Mouse (Mus musculus): ENCODE measurements around the gene Cd209g. TPM values are rescaled to one million over a fixed set of nuclear protein-coding genes. Genes with fewer than 3 reads are reported as not detected.

Gene Cd209g
- polyA plus RNA-seq, 1 experiment from 2014 or later, result not detected

GRCm38 (mm10) chr8:4147272-4147671, 13.4 kb downstream of the Cd209g start:
- H3K27ac ChIP-seq, result no peak overlapping the region
- no peaks in the 10 kb centered on the region for H3K27me3 ChIP-seq (ENCODE audit: insufficient read depth, low read length)
- no peak for TF ChIP-seq CTCF (IDR thresholded peaks at IDR 0.05; ENCODE audit: low read depth)
- no peak overlapping the region for H3K4me2 ChIP-seq (ENCODE audit: low read length)
- DNase-seq (ENCODE audit: low spot score), result no peak
- no peak for ATAC-seq (replicated peaks; ENCODE audit: low FRiP score, low read depth)
- WGBS, result 31% methylated on average over 1 of the region's 1 CpGs
- no peak overlapping the region for H3K4me3 ChIP-seq (replicated peaks; ENCODE audit: low read depth, low read length)
- no peak overlapping the region for H3K9ac ChIP-seq (ENCODE audit: low read depth, low read length)
- H3K4me1 ChIP-seq (replicated peaks; ENCODE audit: insufficient read depth, low read length), result no peaks in the 10 kb centered on the region
- no peaks in the 10 kb centered on the region for H3K9me3 ChIP-seq (replicated peaks; ENCODE audit: low read length)
- H3K36me3 ChIP-seq (ENCODE audit: insufficient read depth, low read length), result no peaks in the 10 kb centered on the region

GRCm38 (mm10) chr8:4154878-4155277, 21.0 kb downstream of the Cd209g start:
- Histone ChIP-seq H3K9ac (ENCODE audit: low read depth, low read length) (no peak overlapping the region), H3K27me3 (ENCODE audit: insufficient read depth, low read length) (no peaks in the 10 kb centered on the region), H3K4me2 (ENCODE audit: low read length) (no peak overlapping the region), H3K9me3 (replicated peaks; ENCODE audit: low read length) (no peaks in the 10 kb centered on the region), H3K27ac (no peak overlapping the region), H3K4me1 (replicated peaks; ENCODE audit: insufficient read depth, low read length) (no peaks in the 10 kb centered on the region), H3K4me3 (replicated peaks; ENCODE audit: low read depth, low read length) (no peak overlapping the region), H3K36me3 (ENCODE audit: insufficient read depth, low read length) (no peaks in the 10 kb centered on the region)
- TF ChIP-seq CTCF (IDR thresholded peaks at IDR 0.05; ENCODE audit: low read depth), result no peak
- DNase-seq (ENCODE audit: low spot score), result no peak
- ATAC-seq (replicated peaks; ENCODE audit: low FRiP score, low read depth), result no peak

DNA sequence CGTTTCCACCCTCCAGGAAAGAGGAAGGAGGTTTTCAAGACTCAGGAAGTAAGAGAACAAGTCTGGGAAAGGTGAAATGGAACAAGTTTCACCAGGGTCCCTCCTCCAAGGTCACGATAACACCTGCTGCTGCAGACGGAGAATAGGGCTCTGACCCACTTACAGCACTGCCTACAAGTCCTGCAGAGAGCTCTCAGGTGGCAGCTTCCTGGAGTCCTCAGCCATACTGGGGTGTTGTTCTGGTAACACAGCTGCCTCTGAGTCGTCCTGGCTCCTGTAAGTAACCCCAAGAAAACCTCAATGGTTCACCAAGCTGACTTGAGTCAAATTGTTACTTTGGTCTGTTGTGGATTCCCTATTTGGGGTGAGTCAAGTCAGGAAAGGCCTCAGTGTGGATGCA, 28.9 kb downstream of the Cd209g start:
- TF ChIP-seq CTCF (IDR thresholded peaks at IDR 0.05; ENCODE audit: low read depth), result no peak
- ATAC-seq (replicated peaks; ENCODE audit: low FRiP score, low read depth) (no peak), DNase-seq (ENCODE audit: low spot score) (no peak)
- no peak overlapping the region for H3K4me2 ChIP-seq (ENCODE audit: low read length)
- no peaks in the 10 kb centered on the region for H3K9me3 ChIP-seq (replicated peaks; ENCODE audit: low read length)
- WGBS, result 44% methylated on average over 4 of the region's 4 CpGs
- H3K27me3 ChIP-seq (ENCODE audit: insufficient read depth, low read length), result no peaks in the 10 kb centered on the region
- H3K9ac ChIP-seq (ENCODE audit: low read depth, low read length), result no peak overlapping the region
- peaks cover under 1% of the 10 kb centered on the region; the same call in 1 of the 2 replicates for H3K4me1 ChIP-seq (replicated peaks; ENCODE audit: insufficient read depth, low read length)
- no peaks in the 10 kb centered on the region for H3K36me3 ChIP-seq (ENCODE audit: insufficient read depth, low read length)
- no peak overlapping the region for H3K4me3 ChIP-seq (replicated peaks; ENCODE audit: low read depth, low read length)
- H3K27ac ChIP-seq, result no peak overlapping the region

DNA sequence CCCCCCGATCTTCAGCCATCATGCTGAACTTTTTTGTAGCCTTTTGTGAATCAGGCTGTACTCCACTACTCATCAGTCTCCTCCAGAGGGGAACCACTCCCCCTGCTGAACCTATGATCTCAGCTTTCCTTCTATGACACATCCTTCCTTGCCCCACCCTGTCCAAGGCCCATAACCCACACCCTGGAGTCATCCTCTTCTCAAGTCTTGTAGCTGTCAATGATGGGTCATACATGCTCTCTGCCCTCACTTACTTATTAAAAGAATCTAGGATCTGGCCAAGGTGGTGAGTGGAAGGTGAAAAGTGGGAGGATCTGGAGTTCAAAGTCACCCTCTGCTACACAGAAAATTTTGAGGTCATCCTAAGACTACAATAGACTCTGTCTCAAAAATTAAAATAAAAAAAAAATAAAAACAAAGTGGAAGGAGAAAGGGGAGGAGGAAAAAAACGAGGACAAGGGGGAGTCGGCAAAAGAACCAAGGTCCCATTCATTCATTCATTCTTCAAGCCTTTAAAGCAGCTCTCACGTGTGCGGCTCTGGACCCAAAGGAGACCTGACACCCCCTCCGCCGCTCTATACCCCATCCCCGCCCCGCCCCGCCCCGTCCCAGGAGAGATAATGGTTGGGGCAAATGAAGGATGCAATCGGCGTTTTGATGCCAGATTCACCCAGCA, 31.4 kb downstream of the Cd209g start:
- Histone ChIP-seq H3K9me3 (replicated peaks; ENCODE audit: low read length) (no peaks in the 10 kb centered on the region), H3K9ac (ENCODE audit: low read depth, low read length) (peak overlapping the region; percentile 43; the same call in 1 of the 2 replicates), H3K27me3 (ENCODE audit: insufficient read depth, low read length) (no peaks in the 10 kb centered on the region), H3K4me1 (replicated peaks; ENCODE audit: insufficient read depth, low read length) (peaks cover 3% of the 10 kb centered on the region; the same call in 1 of the 2 replicates), H3K4me2 (ENCODE audit: low read length) (peak overlapping the region; percentile 71), H3K36me3 (ENCODE audit: insufficient read depth, low read length) (no peaks in the 10 kb centered on the region), H3K27ac (no peak overlapping the region), H3K4me3 (replicated peaks; ENCODE audit: low read depth, low read length) (peak overlapping the region; percentile 47)
- DNase-seq (ENCODE audit: low spot score) (peak; percentile 4), ATAC-seq (replicated peaks; ENCODE audit: low FRiP score, low read depth) (no peak)
- WGBS, result 9% methylated on average over 11 of the region's 13 CpGs
- no peak for TF ChIP-seq CTCF (IDR thresholded peaks at IDR 0.05; ENCODE audit: low read depth)

GRCm38 (mm10) chr8:4165852-4166751, 32.2 kb downstream of the Cd209g start, which contains the start of gene Evi5l:
Gene Evi5l, plus strand, starts transcription at chr8:4166567.
- under 1% methylated on average over 50 of the region's 51 CpGs for WGBS

GRCm38 (mm10) chr8:4166881-4167525, 33.1 kb downstream of the Cd209g start:
- Histone ChIP-seq H3K4me2 (ENCODE audit: low read length) (peak overlapping the region; percentile 94), H3K4me1 (replicated peaks; ENCODE audit: insufficient read depth, low read length) (peaks cover 3% of the 10 kb centered on the region; the same call in 1 of the 2 replicates), H3K9me3 (replicated peaks; ENCODE audit: low read length) (no peaks in the 10 kb centered on the region), H3K27ac (no peak overlapping the region), H3K9ac (ENCODE audit: low read depth, low read length) (peak overlapping the region; percentile 66), H3K4me3 (replicated peaks; ENCODE audit: low read depth, low read length) (peak overlapping the region; percentile 63), H3K36me3 (ENCODE audit: insufficient read depth, low read length) (no peaks in the 10 kb centered on the region), H3K27me3 (ENCODE audit: insufficient read depth, low read length) (no peaks in the 10 kb centered on the region)
- ATAC-seq (replicated peaks; ENCODE audit: low FRiP score, low read depth), result 0 out of 2 replicates have a peak, but pooled peaks have one; percentile 0
- peak; percentile 15 for DNase-seq (ENCODE audit: low spot score)
- WGBS, result 6% methylated on average over 10 of the region's 10 CpGs
- no peak for TF ChIP-seq CTCF (IDR thresholded peaks at IDR 0.05; ENCODE audit: low read depth)

More at GRCm38 (mm10) chr8:4165852-4166751, 32.2 kb downstream of the Cd209g start, which contains the start of gene Evi5l:
- Histone ChIP-seq H3K4me1 (replicated peaks; ENCODE audit: insufficient read depth, low read length) (peaks cover 3% of the 10 kb centered on the region; the same call in 1 of the 2 replicates), H3K36me3 (ENCODE audit: insufficient read depth, low read length) (no peaks in the 10 kb centered on the region), H3K27ac (no peak within 1 kb of the TSS), H3K9ac (ENCODE audit: low read depth, low read length) (peak within 1 kb of the TSS; percentile 66), H3K4me3 (replicated peaks; ENCODE audit: low read depth, low read length) (peak within 1 kb of the TSS; percentile 63), H3K27me3 (ENCODE audit: insufficient read depth, low read length) (no peaks in the 10 kb centered on the region), H3K9me3 (replicated peaks; ENCODE audit: low read length) (no peaks in the 10 kb centered on the region), H3K4me2 (ENCODE audit: low read length) (peak within 1 kb of the TSS; percentile 94)
- no peak; the same call in 1 of the 2 replicates for TF ChIP-seq CTCF (IDR thresholded peaks at IDR 0.05; ENCODE audit: low read depth)
- ATAC-seq (replicated peaks; ENCODE audit: low FRiP score, low read depth) (peak; percentile 99), DNase-seq (ENCODE audit: low spot score) (peak; percentile 100)

Measured in kidney, postnatal 0 days (tissue).